Mouse (Mus musculus) erythroblast, embryonic 14.5 days (primary cell): Measurements from ENCODE around the gene Zfp275.

ENCODE experiments used
- GATA1 ChIP-seq: IDR thresholded peaks from 2 replicates; pipeline ENCODE4 v1.6.1; 2012; ENCODE audit warnings: low read length, inconsistent platforms, mixed read lengths
- TAL1 ChIP-seq: IDR thresholded peaks from 3 replicates; pipeline ENCODE4 v1.6.1; 2012; ENCODE audit warnings: low read length, inconsistent platforms, mixed read lengths

DNA sequence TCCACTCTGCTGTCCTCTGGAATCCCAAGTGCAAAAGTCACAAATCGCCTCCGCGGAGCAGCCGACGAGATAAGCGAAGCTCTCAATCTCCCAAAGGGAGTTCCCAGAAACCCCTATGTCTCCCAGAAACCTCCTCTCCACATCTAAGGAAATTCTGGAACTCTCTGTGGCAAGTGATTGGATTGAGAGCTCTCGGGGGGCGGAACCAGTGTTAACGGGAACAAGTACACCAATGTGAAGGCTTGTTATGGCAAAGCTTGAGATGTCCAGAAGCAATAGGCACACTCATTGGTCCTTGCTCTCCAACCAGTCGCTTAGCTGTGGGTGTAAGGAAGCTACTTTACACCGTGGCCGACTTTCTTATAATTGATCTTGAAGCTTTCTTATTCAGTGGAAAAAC, 59.2 kb downstream of the Zfp275 start:
- TF ChIP-seq GATA1 (no peak), TAL1 (no peak)
